Mouse (Mus musculus) liver (tissue): ENCODE measurements around the gene Cers2.

Source experiments
- DNase-seq: peaks from one replicate; pipeline ENCODE4 v3.0.0-alpha.2; 2020; ENCODE audit warnings: mixed read lengths

The Cers2 gene

GRCm38 (mm10) chr3:95290156-95290555, 24.4 kb upstream of the Cers2 start:
- DNase-seq = no peak

- DNase-seq = no peak
Measured at GRCm38 (mm10) chr3:95291041-95291440, 23.6 kb upstream of the Cers2 start.

- DNase-seq = no peak
Measured at GRCm38 (mm10) chr3:95292899-95293298, 21.7 kb upstream of the Cers2 start.

GRCm38 (mm10) chr3:95293537-95293936, 21.1 kb upstream of the Cers2 start:
- DNase-seq = peak; percentile 38

GRCm38 (mm10) chr3:95294316-95294715, 20.3 kb upstream of the Cers2 start:
- no peak for DNase-seq

- no peak for DNase-seq
Measured at GRCm38 (mm10) chr3:95294718-95295117, 19.9 kb upstream of the Cers2 start.

- no peak for DNase-seq
Measured at GRCm38 (mm10) chr3:95295321-95296102, 19.1 kb upstream of the Cers2 start.

- DNase-seq = peak; percentile 53
Measured at GRCm38 (mm10) chr3:95296103-95296469, 18.5 kb upstream of the Cers2 start.

GRCm38 (mm10) chr3:95298018-95298417, 16.6 kb upstream of the Cers2 start:
- DNase-seq = no peak

GRCm38 (mm10) chr3:95301204-95301796, 13.3 kb upstream of the Cers2 start:
- no peak for DNase-seq

GRCm38 (mm10) chr3:95306244-95306643, 8.3 kb upstream of the Cers2 start:
- DNase-seq = no peak

- DNase-seq = no peak
Measured at GRCm38 (mm10) chr3:95307100-95307499, 7.5 kb upstream of the Cers2 start, which contains the start of gene Anxa9. Gene Anxa9 (minus strand): TSS chr3:95307176.

- DNase-seq = no peak
Measured at GRCm38 (mm10) chr3:95310496-95310895, 4.1 kb upstream of the Cers2 start.

- DNase-seq = peak; percentile 75
Measured at GRCm38 (mm10) chr3:95310968-95311882, 3.4 kb upstream of the Cers2 start.

GRCm38 (mm10) chr3:95312623-95313022, 2.0 kb upstream of the Cers2 start:
- peak; percentile 82 for DNase-seq

- DNase-seq = peak; percentile 56
Measured at GRCm38 (mm10) chr3:95313476-95313875, 1.1 kb upstream of the Cers2 start.

- DNase-seq = no peak
Measured at GRCm38 (mm10) chr3:95314075-95314474, 516 bp upstream of the Cers2 start.

GRCm38 (mm10) chr3:95315094-95315843, 678 bp downstream of the Cers2 start:
- peak; percentile 95 for DNase-seq

- no peak for DNase-seq
Measured at GRCm38 (mm10) chr3:95315844-95316550, 1.4 kb downstream of the Cers2 start.

GRCm38 (mm10) chr3:95317414-95318080, 3.0 kb downstream of the Cers2 start:
- peak; percentile 70 for DNase-seq

- DNase-seq = peak; percentile 66
Measured at GRCm38 (mm10) chr3:95318548-95318947, 4.0 kb downstream of the Cers2 start.
